Mouse (Mus musculus) heart, postnatal 25 days (tissue): ENCODE data around the gene Tas2r109. TPM values are rescaled to one million over a fixed set of nuclear protein-coding genes. Genes with fewer than 3 reads are reported as not detected.
"Not testable (repeated sequence)": the region's sequence is repeated elsewhere in the genome, so short reads cannot be mapped to it uniquely, and the experiment has no call there.

ENCODE experiments used
- DNase-seq: peaks from one replicate; pipeline ENCODE4 v3.0.0; 2022; ENCODE audit warnings: low spot score
- intact Hi-C: fragments of 180-260 bp; cut with DNase I; formaldehyde crosslinking; loops from one replicate; pipeline ENCODE4 v1.15.1; 2025
- total RNA-seq, 2 experiments: library from RNA; stranded (reverse); gene quantifications; 2 replicates each; pipeline ENCODE4 v1.2.3; 2021

Tas2r109 gene
- not detected for total RNA-seq

GRCm38 (mm10) chr6:132980865-132981264 lies at the start of gene Tas2r109:
Gene Tas2r109, minus strand, starts transcription at chr6:132980965.
- intact Hi-C loops = loop anchor here (10.0 kb wide), 1 partner anchor 176 kb away; the partner anchor contains the start of gene Tas2r117
- DNase-seq = no peak

GRCm38 (mm10) chr6:132957819-132958218 lies 22.9 kb downstream of the Tas2r109 start, which contains the start of gene Tas2r131:
Gene Tas2r131, minus strand, starts transcription at chr6:132957919.
- DNase-seq = no peak
- intact Hi-C loops = no loop called here

- no peak for DNase-seq
- intact Hi-C loops = no loop called here
Measured at GRCm38 (mm10) chr6:132950802-132951201, 30.0 kb downstream of the Tas2r109 start, which contains the start of gene Tas2r129. Gene Tas2r129, plus strand, starts transcription at chr6:132951102.

- intact Hi-C loops, DNase-seq: not testable (repeated sequence)
Measured at GRCm38 (mm10) chr6:132941376-132941775, 39.4 kb downstream of the Tas2r109 start.

Other genes starting within 250 kb of the Tas2r109 start
- not detected for gene Tas2r115, start 242.9 kb downstream of the Tas2r109 start, total RNA-seq
- gene Tas2r124, start 226.2 kb downstream of the Tas2r109 start, total RNA-seq = not detected
- gene Tas2r102, start 218.8 kb downstream of the Tas2r109 start, total RNA-seq = not detected
- gene Tas2r136, start 202.8 kb downstream of the Tas2r109 start, total RNA-seq = not detected
- gene Tas2r117, start 178.1 kb downstream of the Tas2r109 start, total RNA-seq = not detected
- not detected for gene Tas2r123, start 133.8 kb downstream of the Tas2r109 start, total RNA-seq
- gene Tas2r116, start 125.5 kb downstream of the Tas2r109 start, total RNA-seq = not detected
- gene Tas2r110, start 113.0 kb downstream of the Tas2r109 start, total RNA-seq = not detected
- gene Tas2r113, start 88.0 kb downstream of the Tas2r109 start, total RNA-seq = not detected
- not detected for gene Tas2r125, start 71.3 kb downstream of the Tas2r109 start, total RNA-seq
- not detected for gene Tas2r129, start 29.9 kb downstream of the Tas2r109 start, total RNA-seq
- not detected for gene Tas2r131, start 23.0 kb downstream of the Tas2r109 start, total RNA-seq
- not detected for gene Tas2r103, start 56.1 kb upstream of the Tas2r109 start, total RNA-seq
- not detected for gene Tas2r140, start 74.9 kb upstream of the Tas2r109 start, total RNA-seq
- 10 to 100 TPM; 62.0 to 68.1 TPM for gene Smim10l1, start 123.9 kb upstream of the Tas2r109 start, total RNA-seq